Mouse (Mus musculus) cortical plate, adult 2 months (tissue): Measurements from ENCODE around the gene Parp16.

Experiments used
- CTCF ChIP-seq: fragments of 200-500 bp; IDR thresholded peaks from 2 replicates; pipeline ENCODE4 v1.5.1; 2011; ENCODE audit warnings: mild to moderate bottlenecking, control low read depth, low read length; ENCODE audit not compliant: insufficient read depth; ENCODE audit errors: extremely low read depth
- POLR2A ChIP-seq: fragments of 200-500 bp; IDR thresholded peaks from 2 replicates; pipeline ENCODE4 v1.6.1; 2011; ENCODE audit warnings: mild to moderate bottlenecking, low read length, control low read depth; ENCODE audit not compliant: insufficient read depth; ENCODE audit errors: extremely low read depth

DNA sequence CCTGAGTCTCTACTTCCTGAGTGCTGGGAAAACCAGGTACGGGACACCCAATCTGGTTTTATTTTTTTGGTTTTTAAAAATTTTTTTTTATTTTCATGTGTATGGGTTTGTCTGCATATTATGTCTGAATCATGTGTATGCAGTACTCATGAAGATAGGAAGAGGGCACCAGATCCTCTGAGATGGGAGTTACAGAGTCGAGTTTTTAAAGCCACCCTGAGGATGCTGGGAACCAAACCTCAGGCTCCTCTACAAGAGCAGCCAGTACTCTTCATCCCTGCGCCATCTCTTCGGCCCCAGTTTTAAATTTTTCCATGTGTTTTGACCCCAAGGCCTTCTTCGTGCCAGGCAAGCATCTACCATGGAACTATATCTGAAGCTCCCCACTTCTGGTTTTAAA is 44.6 kb downstream of the Parp16 start:
- no peak for TF ChIP-seq POLR2A
- TF ChIP-seq CTCF, result no peak
